Mouse (Mus musculus): Measurements from ENCODE around the gene Sox1. TPM values are rescaled to one million over a fixed set of nuclear protein-coding genes. Genes with fewer than 3 reads are reported as not detected.

The Sox1 gene
- total and polyA plus RNA-seq, 3 experiments: not detected

DNA sequence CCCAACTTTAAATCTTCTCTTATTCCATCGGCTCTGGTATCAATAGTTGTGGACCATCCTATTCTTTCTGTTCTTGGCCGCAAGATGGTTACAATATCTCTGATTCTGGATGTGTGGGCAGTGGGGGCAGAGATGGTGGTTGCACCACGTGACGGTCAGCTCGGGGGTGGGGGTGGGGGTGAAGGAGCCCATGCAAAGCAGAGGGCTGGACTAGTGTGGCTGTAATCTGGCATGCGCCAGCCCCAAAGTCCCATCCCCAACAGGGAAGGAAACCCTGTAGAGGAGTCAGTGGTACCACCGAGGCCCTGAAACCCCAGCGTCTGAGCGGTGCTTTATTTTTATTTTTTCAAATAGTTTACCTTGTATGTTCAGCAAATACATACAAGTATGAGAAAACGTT, 12.9 kb downstream of the Sox1 start:
- TF ChIP-seq POLR2A (IDR thresholded peaks at IDR 0.05; ENCODE audit: insufficient read depth, low read depth, low read length): no peak
- peaks cover 4% of the 10 kb centered on the region for H3K27me3 ChIP-seq (ENCODE audit: control insufficient read depth, insufficient read depth, low read length)
- no peak overlapping the region for H3K27ac ChIP-seq
- H3K4me1 ChIP-seq (ENCODE audit: control insufficient read depth, insufficient read depth, low read length): no peaks in the 10 kb centered on the region
- no peaks in the 10 kb centered on the region for H3K79me2 ChIP-seq (replicated peaks; ENCODE audit: control insufficient read depth, insufficient read depth, low read length)
- intact Hi-C loops (cut with DNase I): no loop called here
- 22% methylated on average over 10 of the region's 10 CpGs for WGBS
- H3K36me3 ChIP-seq (ENCODE audit: control insufficient read depth, insufficient read depth, low read length): no peaks in the 10 kb centered on the region
- DNase-seq: no peak
- H3K9ac ChIP-seq (ENCODE audit: low read depth, low read length): no peak overlapping the region
- H3K4me3 ChIP-seq: no peak overlapping the region

DNA sequence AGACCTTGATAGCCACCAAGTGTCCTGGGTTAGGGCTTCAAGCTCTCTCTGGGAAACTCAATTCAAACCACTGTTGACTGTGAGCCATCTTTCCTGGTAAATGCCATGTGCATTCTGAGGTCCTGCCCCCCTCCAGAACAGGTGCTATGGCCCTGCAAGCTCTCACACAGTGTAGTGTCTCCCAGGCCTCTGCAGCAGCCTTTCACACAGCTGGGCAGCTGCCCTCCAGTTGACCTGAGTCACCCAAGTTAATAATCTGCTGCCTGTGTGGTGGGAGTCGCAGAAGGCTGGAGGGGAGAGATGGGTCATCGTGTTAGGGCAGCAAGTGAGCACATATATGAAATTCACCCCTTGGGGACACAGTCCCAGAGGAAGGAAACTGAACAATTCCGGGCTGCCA, 14.9 kb downstream of the Sox1 start:
- H3K4me1 ChIP-seq (ENCODE audit: control insufficient read depth, insufficient read depth, low read length): no peaks in the 10 kb centered on the region
- H3K27me3 ChIP-seq (ENCODE audit: control insufficient read depth, insufficient read depth, low read length): peaks cover 4% of the 10 kb centered on the region
- intact Hi-C loops (cut with DNase I): no loop called here
- no peak for DNase-seq
- no peak overlapping the region for H3K27ac ChIP-seq
- no peak overlapping the region for H3K9ac ChIP-seq (ENCODE audit: low read depth, low read length)
- TF ChIP-seq EP300 (IDR thresholded peaks at IDR 0.05; ENCODE audit: insufficient read depth, low read depth, low read length) (no peak), CTCF (IDR thresholded peaks at IDR 0.05) (no peak), POLR2A (IDR thresholded peaks at IDR 0.05; ENCODE audit: insufficient read depth, low read depth, low read length) (no peak)
- no peaks in the 10 kb centered on the region for H3K36me3 ChIP-seq (ENCODE audit: control insufficient read depth, insufficient read depth, low read length)
- no peak overlapping the region for H3K4me3 ChIP-seq
- WGBS: 64% methylated on average over 3 of the region's 3 CpGs
- H3K79me2 ChIP-seq (replicated peaks; ENCODE audit: control insufficient read depth, insufficient read depth, low read length): no peaks in the 10 kb centered on the region

DNA sequence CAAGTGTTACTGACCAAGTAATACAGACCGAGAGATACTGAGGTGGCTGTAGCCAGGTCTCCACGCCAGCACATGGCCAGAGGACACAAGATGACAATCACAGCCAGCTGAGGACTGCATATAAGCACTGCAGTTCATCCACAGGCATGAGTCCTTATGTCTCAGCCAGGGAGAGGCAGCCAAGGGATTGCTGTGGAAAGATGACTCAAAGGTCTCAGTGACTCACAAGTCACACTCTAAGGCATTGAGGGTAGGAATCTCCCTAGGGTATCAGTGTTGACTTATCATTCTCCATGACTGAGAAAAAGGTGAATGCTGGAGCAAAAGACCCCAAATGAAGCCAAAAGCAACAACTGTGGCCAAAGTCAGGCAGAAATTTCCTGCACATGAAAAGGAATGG, 22.0 kb downstream of the Sox1 start:
- WGBS: 69% methylated on average over 2 of the region's 2 CpGs
- no peaks in the 10 kb centered on the region for H3K4me1 ChIP-seq (ENCODE audit: control insufficient read depth, insufficient read depth, low read length)
- no peak overlapping the region for H3K9ac ChIP-seq (ENCODE audit: low read depth, low read length)
- intact Hi-C loops (cut with DNase I): no loop called here
- H3K36me3 ChIP-seq (ENCODE audit: control insufficient read depth, insufficient read depth, low read length): no peaks in the 10 kb centered on the region
- no peaks in the 10 kb centered on the region for H3K79me2 ChIP-seq (replicated peaks; ENCODE audit: control insufficient read depth, insufficient read depth, low read length)
- no peak overlapping the region for H3K4me3 ChIP-seq
- no peaks in the 10 kb centered on the region; the same call in 1 of the 2 replicates for H3K27me3 ChIP-seq (ENCODE audit: control insufficient read depth, insufficient read depth, low read length)
- no peak for TF ChIP-seq POLR2A (IDR thresholded peaks at IDR 0.05; ENCODE audit: insufficient read depth, low read depth, low read length)
- no peak for TF ChIP-seq EP300 (IDR thresholded peaks at IDR 0.05; ENCODE audit: insufficient read depth, low read depth, low read length)
- no peak for TF ChIP-seq CTCF (IDR thresholded peaks at IDR 0.05)
- H3K27ac ChIP-seq: no peak overlapping the region
- DNase-seq: no peak

DNA sequence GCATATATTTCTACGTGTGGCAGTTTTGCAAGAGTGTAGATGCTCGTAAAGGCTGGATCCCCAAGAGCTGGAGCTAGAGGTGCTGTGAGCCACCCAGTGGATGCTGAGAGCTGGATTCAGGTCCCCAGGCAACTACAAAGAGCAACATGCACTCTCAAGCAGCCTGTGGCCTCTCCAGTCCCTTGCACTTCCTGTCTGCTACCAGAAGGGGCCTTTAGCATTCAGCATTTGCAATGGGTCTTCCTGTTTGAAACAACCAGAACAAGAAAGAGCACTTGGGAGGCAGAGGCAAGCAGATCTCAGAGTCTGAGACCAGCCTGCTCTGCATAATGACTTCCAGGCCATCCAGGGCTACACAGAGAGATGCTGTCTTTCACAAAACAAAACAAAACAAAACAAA, 25.4 kb downstream of the Sox1 start:
- Histone ChIP-seq H3K9ac (ENCODE audit: low read depth, low read length) (no peak overlapping the region), H3K36me3 (ENCODE audit: control insufficient read depth, insufficient read depth, low read length) (no peaks in the 10 kb centered on the region), H3K4me3 (no peak overlapping the region), H3K4me1 (ENCODE audit: control insufficient read depth, insufficient read depth, low read length) (no peaks in the 10 kb centered on the region), H3K27me3 (ENCODE audit: control insufficient read depth, insufficient read depth, low read length) (no peaks in the 10 kb centered on the region; the same call in 1 of the 2 replicates), H3K79me2 (replicated peaks; ENCODE audit: control insufficient read depth, insufficient read depth, low read length) (no peaks in the 10 kb centered on the region), H3K27ac (no peak overlapping the region)
- 63% methylated on average over 2 of the region's 2 CpGs for WGBS
- DNase-seq: no peak
- intact Hi-C loops (cut with DNase I): no loop called here
- TF ChIP-seq EP300 (IDR thresholded peaks at IDR 0.05; ENCODE audit: insufficient read depth, low read depth, low read length): no peak
- TF ChIP-seq CTCF (IDR thresholded peaks at IDR 0.05): no peak

DNA sequence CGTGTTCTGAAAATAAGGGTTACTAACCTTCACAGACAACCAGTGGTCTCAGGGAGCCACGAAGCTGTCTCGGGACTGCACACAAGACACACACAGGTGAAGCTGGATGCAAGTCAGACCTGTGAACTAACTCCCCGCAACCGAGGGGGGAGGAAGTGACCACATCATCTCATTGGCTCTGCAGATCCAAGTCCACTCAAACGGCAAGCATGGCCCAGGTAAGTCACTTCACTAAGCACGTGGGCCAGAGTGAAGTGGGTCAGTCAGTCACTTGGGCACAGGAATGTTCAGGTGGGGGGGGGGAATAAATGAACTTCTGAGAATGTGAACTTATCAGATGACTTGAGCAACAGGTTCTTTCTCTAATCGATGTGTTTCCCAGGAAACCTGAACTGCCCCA, 30.8 kb downstream of the Sox1 start:
- H3K79me2 ChIP-seq (replicated peaks; ENCODE audit: control insufficient read depth, insufficient read depth, low read length): no peaks in the 10 kb centered on the region
- TF ChIP-seq CTCF (IDR thresholded peaks at IDR 0.05): no peak
- no peak for TF ChIP-seq EP300 (IDR thresholded peaks at IDR 0.05; ENCODE audit: insufficient read depth, low read depth, low read length)
- DNase-seq: no peak
- intact Hi-C loops (cut with DNase I): no loop called here
- H3K4me3 ChIP-seq: no peak overlapping the region
- no peaks in the 10 kb centered on the region for H3K4me1 ChIP-seq (ENCODE audit: control insufficient read depth, insufficient read depth, low read length)
- no peak overlapping the region for H3K9ac ChIP-seq (ENCODE audit: low read depth, low read length)
- no peak overlapping the region for H3K27ac ChIP-seq
- no peaks in the 10 kb centered on the region for H3K36me3 ChIP-seq (ENCODE audit: control insufficient read depth, insufficient read depth, low read length)
- peaks cover 7% of the 10 kb centered on the region for H3K27me3 ChIP-seq (ENCODE audit: control insufficient read depth, insufficient read depth, low read length)
- WGBS: 79% methylated on average over 8 of the region's 8 CpGs

DNA sequence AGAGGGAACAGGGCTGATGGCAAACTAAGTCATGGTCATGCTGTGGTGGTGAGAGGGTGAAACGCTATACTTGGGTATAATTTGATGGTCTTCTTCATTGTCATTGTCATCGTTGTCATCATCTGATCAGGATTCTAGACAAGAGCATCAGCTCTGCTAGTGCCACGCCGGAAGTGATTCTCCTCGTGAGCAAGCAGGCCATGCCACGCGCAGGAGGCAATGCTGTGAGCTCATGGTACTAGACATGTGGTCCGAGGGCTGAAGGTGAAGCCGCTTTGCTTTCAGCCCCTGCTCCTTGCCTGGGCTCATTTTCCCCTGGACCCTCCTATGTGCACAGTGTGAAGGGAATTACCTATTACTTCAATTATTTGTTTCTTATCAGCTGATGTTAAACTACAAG, 32.3 kb downstream of the Sox1 start:
- H3K4me3 ChIP-seq: no peak overlapping the region
- peaks cover 12% of the 10 kb centered on the region for H3K27me3 ChIP-seq (ENCODE audit: control insufficient read depth, insufficient read depth, low read length)
- TF ChIP-seq EP300 (IDR thresholded peaks at IDR 0.05; ENCODE audit: insufficient read depth, low read depth, low read length) (no peak), CTCF (IDR thresholded peaks at IDR 0.05) (no peak), POLR2A (IDR thresholded peaks at IDR 0.05; ENCODE audit: insufficient read depth, low read depth, low read length) (no peak)
- DNase-seq: peak in 1 of 2 experiments; percentile 4
- 75% methylated on average over 9 of the region's 9 CpGs for WGBS
- H3K9ac ChIP-seq (ENCODE audit: low read depth, low read length): no peak overlapping the region
- H3K36me3 ChIP-seq (ENCODE audit: control insufficient read depth, insufficient read depth, low read length): no peaks in the 10 kb centered on the region
- intact Hi-C loops (cut with DNase I): no loop called here
- no peaks in the 10 kb centered on the region for H3K79me2 ChIP-seq (replicated peaks; ENCODE audit: control insufficient read depth, insufficient read depth, low read length)
- H3K27ac ChIP-seq: no peak overlapping the region
- H3K4me1 ChIP-seq (ENCODE audit: control insufficient read depth, insufficient read depth, low read length): no peaks in the 10 kb centered on the region
